Mouse (Mus musculus): ENCODE data around the gene Pex26.

DNA sequence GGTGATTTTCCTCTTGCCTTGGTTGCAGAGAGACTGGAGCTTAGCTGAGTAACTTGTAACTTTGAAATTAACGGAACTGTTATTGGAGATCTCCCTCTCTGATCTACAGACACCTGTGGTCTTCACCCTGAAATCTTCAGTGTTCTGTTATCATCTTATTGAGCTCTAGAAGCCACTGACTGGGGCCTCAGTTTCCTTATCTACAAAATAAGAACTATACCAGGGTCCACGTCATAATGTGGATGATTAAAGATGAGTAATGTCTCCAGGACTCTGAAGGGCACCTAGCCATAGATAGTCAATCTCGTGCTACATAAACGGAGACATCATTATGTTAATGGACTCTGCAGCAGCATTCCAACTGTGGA, 6.8 kb upstream of the Pex26 start:
- TF ChIP-seq CTCF (IDR thresholded peaks at IDR 0.05; ENCODE audit: low read depth, low read length) (no peak), GATA1 (IDR thresholded peaks at IDR 0.05; ENCODE audit: borderline replicate concordance, low read length) (no peak), TAL1 (conservative IDR thresholded peaks at IDR 0.05; ENCODE audit: low read depth, low read length) (no peak), GATA2 (IDR thresholded peaks at IDR 0.05; ENCODE audit: borderline replicate concordance, low read depth, low read length) (no peak), POLR2AphosphoS5 (IDR thresholded peaks at IDR 0.05; ENCODE audit: insufficient replicate concordance, low read depth, low read length) (no peak)

All from G1E (cell line).